Comparison of ENCODE assay signal across 21 mouse cellular contexts in genomic region chr8:87228777-87229176, GRCm38 (mm10).
DNase-seq lines count a peak whose midpoint lies in the region; ATAC-seq and TF ChIP-seq lines count a peak whose summit lies in the region.
"Had no signal": no experiment of that assay in that cellular context is flagged by ENCODE, and none has a peak within 500 bp of the region (broad histone marks: within the 10 kb centered on the region; RNA-seq: fewer than 3 reads in every experiment).

No protein-coding gene starts in this region.

- ATAC-seq in hindbrain, embryonic 16.5 days, result peak; percentile 60
- peak; percentile 77 for ATAC-seq in cerebellum, adult (ENCODE audit: insufficient number of reproducible peaks, low FRiP score, low TSS enrichment)
- ATAC-seq in intestine, embryonic 15.5 days, result no peak

- H3K27me3 ChIP-seq in hindbrain, embryonic 16.5 days (replicated peaks; ENCODE audit: control insufficient read depth, insufficient read depth, low read length), result no peaks in the 10 kb centered on the region
- peaks cover 49% of the 10 kb centered on the region for H3K27me3 ChIP-seq in hindbrain, embryonic 10.5 days (ENCODE audit: insufficient read depth, poor library complexity, severe bottlenecking)
- H3K27me3 ChIP-seq in intestine, embryonic 15.5 days (replicated peaks), result no peaks in the 10 kb centered on the region
- H3K27me3 ChIP-seq: heart, embryonic 15.5 days; megakaryocyte, embryonic 14.5 days had no signal

- WGBS in hindbrain, embryonic 16.5 days, result 71% methylated on average over 6 of the region's 6 CpGs
- WGBS in hindbrain, embryonic 10.5 days, result 88% methylated on average over 6 of the region's 6 CpGs
- WGBS in intestine, embryonic 15.5 days, result 89% methylated on average over 6 of the region's 6 CpGs

- 0 out of 2 replicates have a peak overlapping the region, but pooled peaks have one; percentile 9 for H3K27ac ChIP-seq in hindbrain, embryonic 16.5 days (ENCODE audit: low read depth, low read length)
- no peak overlapping the region for H3K27ac ChIP-seq in hindbrain, embryonic 10.5 days
- H3K27ac ChIP-seq in layer of hippocampus, adult 2 months, result no peak overlapping the region
- H3K27ac ChIP-seq in intestine, embryonic 15.5 days, result no peak overlapping the region
- H3K27ac ChIP-seq: embryonic facial prominence, embryonic 10.5 days; heart, embryonic 15.5 days; left cerebral cortex, adult 2 months; stomach, postnatal 0 days had no signal

- no peak overlapping the region for H3K4me2 ChIP-seq in hindbrain, embryonic 16.5 days (ENCODE audit: low read length)
- H3K4me2 ChIP-seq in intestine, embryonic 15.5 days (replicated peaks), result no peak overlapping the region
- H3K4me2 ChIP-seq: heart, embryonic 15.5 days; liver, embryonic 11.5 days had no signal

- peaks cover 15% of the 10 kb centered on the region for H3K4me1 ChIP-seq in hindbrain, embryonic 16.5 days (ENCODE audit: control insufficient read depth, insufficient read depth, low read depth, low read length)
- peaks cover 40% of the 10 kb centered on the region for H3K4me1 ChIP-seq in hindbrain, embryonic 10.5 days (replicated peaks)
- no peaks in the 10 kb centered on the region for H3K4me1 ChIP-seq in intestine, embryonic 15.5 days (replicated peaks)
- H3K4me1 ChIP-seq: heart, embryonic 15.5 days; megakaryocyte, embryonic 14.5 days had no signal

- H3K9me3 ChIP-seq in hindbrain, embryonic 16.5 days (ENCODE audit: control insufficient read depth, low read length), result no peaks in the 10 kb centered on the region
- H3K9me3 ChIP-seq in hindbrain, embryonic 10.5 days, result no peaks in the 10 kb centered on the region
- no peaks in the 10 kb centered on the region for H3K9me3 ChIP-seq in intestine, embryonic 15.5 days
- H3K9me3 ChIP-seq: embryonic facial prominence, embryonic 10.5 days; heart, embryonic 15.5 days had no signal

- H3K9ac ChIP-seq in hindbrain, embryonic 16.5 days (ENCODE audit: low read depth, low read length), result no peak overlapping the region
- H3K9ac ChIP-seq in intestine, embryonic 15.5 days, result no peak overlapping the region
- H3K9ac ChIP-seq: heart, embryonic 15.5 days had no signal

- no peak for DNase-seq in hindbrain, embryonic 10.5 days (ENCODE audit: low spot score)
- peak; percentile 98 for DNase-seq in cerebellum, adult 18-20 months
- DNase-seq in cerebellum, postnatal 25 days, result peak; percentile 99 to 100
- no peak for DNase-seq in layer of hippocampus, adult 2 months (ENCODE audit: low spot score in 2 of 2)
- DNase-seq: adrenal gland, adult 8-10 months; heart, adult 18-20 months; kidney, adult 9 months; kidney, postnatal 25 days; lung, adult 18-20 months; lung, postnatal 14 days; retina, postnatal 1 day; right cerebral cortex, postnatal 4 days had no signal

- no peak for TF ChIP-seq CTCF in layer of hippocampus, adult 2 months (conservative IDR thresholded peaks at IDR 0.05)

- H3K4me3 ChIP-seq in hindbrain, embryonic 16.5 days (ENCODE audit: low read length), result no peak overlapping the region
- no peak overlapping the region for H3K4me3 ChIP-seq in hindbrain, embryonic 10.5 days
- H3K4me3 ChIP-seq in layer of hippocampus, adult 2 months, result no peak overlapping the region
- H3K4me3 ChIP-seq in intestine, embryonic 15.5 days (replicated peaks), result no peak overlapping the region
- H3K4me3 ChIP-seq: embryonic facial prominence, embryonic 10.5 days; heart, embryonic 15.5 days; left cerebral cortex, adult 2 months; megakaryocyte, embryonic 14.5 days had no signal

- no peaks in the 10 kb centered on the region for H3K36me3 ChIP-seq in hindbrain, embryonic 16.5 days (ENCODE audit: control insufficient read depth, insufficient read depth, low read length)
- no peaks in the 10 kb centered on the region for H3K36me3 ChIP-seq in hindbrain, embryonic 10.5 days
- no peaks in the 10 kb centered on the region for H3K36me3 ChIP-seq in intestine, embryonic 15.5 days
- H3K36me3 ChIP-seq: embryonic facial prominence, embryonic 10.5 days; heart, embryonic 15.5 days had no signal

Comparison
In these comparisons a context has a peak if more than half of its experiments do, and no peak if none do; other contexts are left out.
1. DNase-seq: peak in cerebellum, adult 18-20 months (2 of 2) and cerebellum, postnatal 25 days (2 of 2); none in hindbrain, embryonic 10.5 days (single experiment) and layer of hippocampus, adult 2 months (0 of 2).